Mouse (Mus musculus) MEL-GATA-1-ER (cell line): Measurements from ENCODE around the gene Tmem165.

ENCODE experiments used
- DNase-seq: peaks from one replicate; pipeline ENCODE4 v3.0.0-alpha.2; 2012; ENCODE audit warnings: low read depth; ENCODE audit errors: extremely low read depth

Gene Tmem165

DNA sequence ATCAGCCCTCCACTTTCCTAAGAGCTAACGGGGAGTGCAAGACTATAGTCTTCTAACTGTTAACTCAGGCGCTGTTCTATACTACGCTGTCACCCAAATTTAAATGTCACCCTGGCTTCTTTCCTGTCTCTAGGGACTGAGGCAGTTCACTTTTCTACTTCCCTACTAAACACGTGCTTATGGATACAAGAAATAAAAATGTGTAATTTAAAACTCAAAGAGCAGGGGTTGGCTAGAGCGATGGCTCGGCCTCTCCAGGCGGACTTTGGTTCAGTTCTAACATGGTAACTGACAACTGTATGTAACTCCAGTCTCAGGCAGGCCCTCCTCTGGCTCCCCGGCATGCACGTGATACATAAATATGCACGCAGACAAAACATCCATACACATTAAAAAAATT is 60.8 kb downstream of the Tmem165 start:
- no peak for DNase-seq

DNA sequence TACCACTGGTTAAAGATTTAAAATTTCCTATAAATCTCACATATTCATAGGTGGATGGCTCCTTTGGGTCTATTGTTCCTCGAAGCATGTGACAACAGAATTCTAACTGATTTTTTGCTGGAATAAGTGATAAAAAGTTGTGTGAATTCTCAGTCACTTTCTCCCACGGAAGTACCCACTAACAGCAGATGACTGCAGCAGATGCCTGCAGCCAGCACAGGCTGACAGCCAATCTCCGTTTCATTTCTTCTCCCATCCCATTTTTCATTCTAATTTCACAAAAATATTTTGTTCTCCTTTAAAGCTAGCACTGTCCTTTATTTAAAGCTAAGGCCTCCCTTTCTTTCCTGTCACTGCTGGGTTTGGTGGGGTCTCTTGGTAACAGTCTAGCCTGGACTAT is 61.7 kb downstream of the Tmem165 start:
- DNase-seq, result no peak

- no peak for DNase-seq
Observed at GRCm38 (mm10) chr5:76246539-76246938, 62.9 kb downstream of the Tmem165 start.

GRCm38 (mm10) chr5:76250948-76251347 is 67.3 kb downstream of the Tmem165 start:
- no peak for DNase-seq
